Mouse (Mus musculus) limb, embryonic 12.5 days (tissue): ENCODE data around the gene Ttc24. TPM values are rescaled to one million over a fixed set of nuclear protein-coding genes. Genes with fewer than 3 reads are reported as not detected.

ENCODE experiments used
- ATAC-seq: fragments of 200-750 bp; cut with Nextera tagmentation; 2 replicates; pipeline ENCODE4 v1.8.0; 2017; ENCODE audit warnings: low read depth, moderate TSS enrichment; ENCODE audit not compliant: insufficient number of reproducible peaks, insufficient read depth, low FRiP score, low TSS enrichment
- H3K27ac ChIP-seq: fragments of 300-500 bp; sonication (generic); 2 replicates; pipeline ENCODE4 v1.5.1; 2016; ENCODE audit warnings: mild to moderate bottlenecking, moderate library complexity
- H3K27me3 ChIP-seq: fragments of 300-500 bp; sonication (generic); 2 replicates; pipeline ENCODE4 v1.6.1; 2016; ENCODE audit warnings: mild to moderate bottlenecking, moderate library complexity
- H3K36me3 ChIP-seq: fragments of 300-500 bp; sonication (generic); 2 replicates; pipeline ENCODE4 v1.6.1; 2016; ENCODE audit warnings: mild to moderate bottlenecking, moderate library complexity
- H3K4me1 ChIP-seq: fragments of 300-500 bp; sonication (generic); replicated peaks from 2 replicates; pipeline ENCODE4 v1.6.1; 2016
- H3K4me2 ChIP-seq: fragments of 300-500 bp; sonication (generic); 2 replicates; pipeline ENCODE4 v1.6.1; 2016; ENCODE audit warnings: mild to moderate bottlenecking, moderate library complexity
- H3K4me3 ChIP-seq: fragments of 300-500 bp; sonication (generic); replicated peaks from 2 replicates; pipeline ENCODE4 v1.5.1; 2016; ENCODE audit warnings: mild to moderate bottlenecking
- H3K9ac ChIP-seq: fragments of 300-500 bp; sonication (generic); replicated peaks from 2 replicates; pipeline ENCODE4 v1.6.1; 2016; ENCODE audit warnings: mild to moderate bottlenecking, moderate library complexity
- H3K9me3 ChIP-seq: fragments of 300-500 bp; sonication (generic); 2 replicates; pipeline ENCODE4 v1.6.1; 2016; ENCODE audit warnings: mild to moderate bottlenecking, moderate library complexity
- WGBS: fragments of 180-500 bp; shearing (Covaris S2); methylation state at CpG from one replicate; pipeline ENCODE4 v1.1.7; 2016; 5-methylcytosine and 5-hydroxymethylcytosine counted together
- polyA plus RNA-seq: library from polyadenylated mRNA; unstranded; fragments of >200 nt; fragmentation: Nextera tagmentation; extraction: Ambion mirVana; gene quantifications from 2 replicates; pipeline ENCODE4 v1.2.1, GENCODE M21; 2016

Ttc24 gene
- polyA plus RNA-seq: not detected in 2 replicates

- Histone ChIP-seq H3K9me3 (no peaks in the 10 kb centered on the region), H3K27ac (no peak within 1 kb of the TSS), H3K36me3 (no peaks in the 10 kb centered on the region), H3K4me3 (no peak within 1 kb of the TSS), H3K4me2 (no peak within 1 kb of the TSS), H3K27me3 (0 out of 2 replicates have a peak, but pooled peaks cover 3% of the 10 kb centered on the region), H3K4me1 (peaks cover 12% of the 10 kb centered on the region), H3K9ac (no peak within 1 kb of the TSS)
- ATAC-seq: no peak
- 73% methylated on average over 4 of the region's 4 CpGs for WGBS
Observed at GRCm38 (mm10) chr3:88078204-88078603, at the start of gene Ttc24. TSS of gene Ttc24 (minus strand) at chr3:88078304.

GRCm38 (mm10) chr3:88127636-88128035 lies 49.5 kb upstream of the Ttc24 start:
- no peak for ATAC-seq
- Histone ChIP-seq H3K4me1 (no peaks in the 10 kb centered on the region), H3K4me2 (no peak overlapping the region), H3K27me3 (no peaks in the 10 kb centered on the region), H3K27ac (no peak overlapping the region), H3K9me3 (no peaks in the 10 kb centered on the region), H3K36me3 (no peaks in the 10 kb centered on the region), H3K4me3 (no peak overlapping the region), H3K9ac (no peak overlapping the region)
- WGBS: 66% methylated on average over 3 of the region's 3 CpGs

GRCm38 (mm10) chr3:88126181-88126580 lies 48.1 kb upstream of the Ttc24 start:
- 0 out of 2 replicates have a peak, but pooled peaks cover 4% of the 10 kb centered on the region for H3K36me3 ChIP-seq
- H3K9me3 ChIP-seq: no peaks in the 10 kb centered on the region
- no peaks in the 10 kb centered on the region for H3K4me1 ChIP-seq
- H3K4me2 ChIP-seq: no peak overlapping the region
- WGBS: 90% methylated on average over 7 of the region's 7 CpGs
- no peak overlapping the region for H3K27ac ChIP-seq
- H3K4me3 ChIP-seq: no peak overlapping the region
- ATAC-seq: no peak
- no peak overlapping the region for H3K9ac ChIP-seq
- no peaks in the 10 kb centered on the region for H3K27me3 ChIP-seq

- Histone ChIP-seq H3K4me1 (no peaks in the 10 kb centered on the region), H3K4me2 (no peak overlapping the region), H3K27me3 (no peaks in the 10 kb centered on the region), H3K4me3 (no peak overlapping the region), H3K9me3 (no peaks in the 10 kb centered on the region), H3K9ac (no peak overlapping the region), H3K27ac (no peak overlapping the region), H3K36me3 (peaks cover 14% of the 10 kb centered on the region)
- WGBS: 74% methylated on average over 4 of the region's 4 CpGs
- no peak for ATAC-seq
Observed at GRCm38 (mm10) chr3:88125195-88125594, 47.1 kb upstream of the Ttc24 start.

- Histone ChIP-seq H3K9me3 (no peaks in the 10 kb centered on the region), H3K4me1 (no peaks in the 10 kb centered on the region), H3K27ac (no peak overlapping the region), H3K4me3 (no peak overlapping the region), H3K9ac (no peak overlapping the region), H3K4me2 (no peak overlapping the region), H3K27me3 (no peaks in the 10 kb centered on the region), H3K36me3 (peaks cover 45% of the 10 kb centered on the region)
- 79% methylated on average over 14 of the region's 14 CpGs for WGBS
- no peak for ATAC-seq
Observed at GRCm38 (mm10) chr3:88121164-88122131, 43.3 kb upstream of the Ttc24 start.

GRCm38 (mm10) chr3:88120117-88120651 lies 42.1 kb upstream of the Ttc24 start:
- Histone ChIP-seq H3K27ac (no peak overlapping the region), H3K36me3 (peaks cover 56% of the 10 kb centered on the region), H3K4me1 (no peaks in the 10 kb centered on the region), H3K4me3 (no peak overlapping the region), H3K9me3 (no peaks in the 10 kb centered on the region), H3K9ac (no peak overlapping the region), H3K27me3 (no peaks in the 10 kb centered on the region), H3K4me2 (no peak overlapping the region)
- no peak for ATAC-seq
- WGBS: 91% methylated on average over 19 of the region's 19 CpGs

GRCm38 (mm10) chr3:88114396-88114795 lies 36.3 kb upstream of the Ttc24 start:
- Histone ChIP-seq H3K27ac (no peak overlapping the region), H3K27me3 (no peaks in the 10 kb centered on the region), H3K9me3 (no peaks in the 10 kb centered on the region), H3K36me3 (peaks cover 92% of the 10 kb centered on the region), H3K4me1 (no peaks in the 10 kb centered on the region), H3K9ac (no peak overlapping the region), H3K4me3 (no peak overlapping the region), H3K4me2 (no peak overlapping the region)
- no peak for ATAC-seq
- 94% methylated on average over 12 of the region's 12 CpGs for WGBS

- no peak for ATAC-seq
- Histone ChIP-seq H3K4me3 (no peak overlapping the region), H3K4me2 (no peak overlapping the region), H3K36me3 (peaks cover 96% of the 10 kb centered on the region), H3K9ac (no peak overlapping the region), H3K4me1 (no peaks in the 10 kb centered on the region), H3K9me3 (no peaks in the 10 kb centered on the region), H3K27ac (no peak overlapping the region), H3K27me3 (no peaks in the 10 kb centered on the region)
- WGBS: 93% methylated on average over 6 of the region's 6 CpGs
Observed at GRCm38 (mm10) chr3:88109126-88109525, 31.0 kb upstream of the Ttc24 start.

GRCm38 (mm10) chr3:88106126-88106525 lies 28.0 kb upstream of the Ttc24 start:
- no peak overlapping the region for H3K4me3 ChIP-seq
- H3K4me2 ChIP-seq: no peak overlapping the region
- H3K27ac ChIP-seq: no peak overlapping the region
- H3K9me3 ChIP-seq: no peaks in the 10 kb centered on the region
- no peak for ATAC-seq
- H3K9ac ChIP-seq: no peak overlapping the region
- 90% methylated on average over 4 of the region's 4 CpGs for WGBS
- H3K4me1 ChIP-seq: no peaks in the 10 kb centered on the region
- H3K27me3 ChIP-seq: no peaks in the 10 kb centered on the region
- H3K36me3 ChIP-seq: peaks cover 96% of the 10 kb centered on the region

GRCm38 (mm10) chr3:88102611-88103010 lies 24.5 kb upstream of the Ttc24 start:
- H3K4me3 ChIP-seq: no peak overlapping the region
- 80% methylated on average over 6 of the region's 6 CpGs for WGBS
- H3K4me1 ChIP-seq: no peaks in the 10 kb centered on the region
- H3K27ac ChIP-seq: 0 out of 2 replicates have a peak overlapping the region, but pooled peaks have one; percentile 41
- H3K9ac ChIP-seq: no peak overlapping the region
- H3K9me3 ChIP-seq: no peaks in the 10 kb centered on the region
- H3K4me2 ChIP-seq: no peak overlapping the region
- H3K27me3 ChIP-seq: no peaks in the 10 kb centered on the region
- H3K36me3 ChIP-seq: peaks cover 93% of the 10 kb centered on the region
- no peak for ATAC-seq

- ATAC-seq: no peak
- H3K9me3 ChIP-seq: no peaks in the 10 kb centered on the region
- H3K36me3 ChIP-seq: peaks cover 92% of the 10 kb centered on the region
- H3K4me3 ChIP-seq: no peak overlapping the region
- no peak overlapping the region for H3K9ac ChIP-seq
- H3K4me1 ChIP-seq: no peaks in the 10 kb centered on the region
- WGBS: 86% methylated on average over 6 of the region's 6 CpGs
- no peaks in the 10 kb centered on the region for H3K27me3 ChIP-seq
- H3K4me2 ChIP-seq: no peak overlapping the region
- H3K27ac ChIP-seq: 0 out of 2 replicates have a peak overlapping the region, but pooled peaks have one; percentile 41
Observed at GRCm38 (mm10) chr3:88102196-88102595, 24.1 kb upstream of the Ttc24 start.
